Mouse (Mus musculus) cerebral cortex, adult 2 months (tissue): ENCODE results near the gene Olfr67.

ENCODE experiments used
- WGBS: fragments of 180-500 bp; shearing (Covaris S2); methylation state at CpG from one replicate; pipeline ENCODE4 v1.1.7; 2018; 5-methylcytosine and 5-hydroxymethylcytosine counted together

Gene Olfr67

GRCm38 (mm10) chr7:103791721-103792120, at the start of gene Olfr67:
Gene Olfr67 (minus strand): TSS chr7:103791821.
- 58% methylated on average over 3 of the region's 3 CpGs for whole genome bisulfite sequencing

DNA sequence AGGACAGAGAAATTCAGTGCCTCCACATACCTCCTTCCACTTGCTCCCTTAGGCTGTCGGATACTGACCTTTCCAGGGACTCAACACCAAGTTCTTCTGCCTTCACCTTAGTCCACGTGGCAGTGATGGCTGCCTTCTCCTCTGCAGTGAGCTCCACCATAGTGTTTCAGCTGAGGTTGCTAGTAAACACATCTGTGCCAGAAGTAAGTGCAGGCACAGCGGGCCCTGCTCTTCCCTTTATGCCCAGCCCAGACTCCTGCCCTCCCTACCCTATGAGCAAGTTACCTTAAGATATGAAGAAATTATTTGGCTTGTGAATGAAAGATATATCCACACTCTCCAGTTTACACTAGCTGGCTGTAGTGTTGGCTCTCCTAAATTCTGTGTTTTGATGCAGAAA, 48.6 kb upstream of the Olfr67 start, which contains the start of gene Hbb-bh2:
Gene Hbb-bh2, minus strand, starts transcription at position 253 of the 400 bp plus-strand sequence.
- WGBS, result 70% methylated on average over 3 of the region's 3 CpGs

GRCm38 (mm10) chr7:103827808-103828207, 36.2 kb upstream of the Olfr67 start, which contains the start of gene Hbb-bs:
Gene Hbb-bs (minus strand): TSS chr7:103828096.
- WGBS, result 90% methylated on average over 4 of the region's 4 CpGs

DNA sequence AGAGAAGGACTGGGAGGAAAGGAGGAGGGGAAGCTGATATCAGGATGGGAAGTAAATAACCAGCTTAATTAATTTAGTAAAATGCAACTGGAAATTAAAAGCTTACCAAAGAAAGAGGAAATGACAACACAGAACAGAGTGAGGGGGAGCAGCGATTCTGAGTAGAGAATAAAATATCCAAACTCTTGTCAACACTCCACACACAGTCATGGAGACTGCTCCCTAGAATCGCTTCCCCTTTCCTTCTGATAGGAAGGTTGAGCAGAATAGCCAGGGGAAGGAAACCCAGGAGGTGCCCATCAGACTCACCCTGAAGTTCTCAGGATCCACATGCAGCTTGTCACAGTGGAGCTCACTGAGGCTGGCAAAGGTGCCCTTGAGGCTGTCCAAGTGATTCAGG, 35.5 kb upstream of the Olfr67 start:
- WGBS, result no CpG with 5 or more reads among the region's 2 CpGs

DNA sequence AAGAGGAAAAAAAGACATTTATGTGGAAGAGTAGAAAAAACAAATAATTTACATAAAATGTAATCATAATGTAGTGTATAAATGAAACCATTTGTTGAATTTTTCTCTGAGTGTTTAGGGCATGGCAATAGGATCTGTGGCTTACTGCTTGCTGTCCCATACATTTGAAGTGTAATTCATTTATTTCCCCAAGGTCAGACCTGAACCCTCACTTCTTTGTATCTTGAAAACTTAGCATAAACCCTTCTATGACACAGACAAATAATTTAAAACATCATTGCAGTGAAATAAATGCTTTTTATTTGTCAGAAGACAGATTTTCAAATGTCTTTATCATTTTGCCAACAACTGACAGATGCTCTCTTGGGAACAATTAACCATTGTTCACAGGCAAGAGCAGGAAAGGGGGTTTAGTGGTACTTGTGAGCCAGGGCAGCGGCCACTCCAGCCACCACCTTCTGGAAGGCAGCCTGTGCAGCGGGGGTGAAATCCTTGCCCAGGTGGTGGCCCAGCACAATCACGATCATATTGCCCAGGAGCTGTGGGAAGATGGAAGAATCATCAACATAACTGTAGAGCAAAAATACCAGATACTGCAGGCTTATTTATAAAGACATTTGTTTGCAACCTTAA, 34.8 kb upstream of the Olfr67 start:
- 62% methylated on average over 3 of the region's 3 CpGs for WGBS

DNA sequence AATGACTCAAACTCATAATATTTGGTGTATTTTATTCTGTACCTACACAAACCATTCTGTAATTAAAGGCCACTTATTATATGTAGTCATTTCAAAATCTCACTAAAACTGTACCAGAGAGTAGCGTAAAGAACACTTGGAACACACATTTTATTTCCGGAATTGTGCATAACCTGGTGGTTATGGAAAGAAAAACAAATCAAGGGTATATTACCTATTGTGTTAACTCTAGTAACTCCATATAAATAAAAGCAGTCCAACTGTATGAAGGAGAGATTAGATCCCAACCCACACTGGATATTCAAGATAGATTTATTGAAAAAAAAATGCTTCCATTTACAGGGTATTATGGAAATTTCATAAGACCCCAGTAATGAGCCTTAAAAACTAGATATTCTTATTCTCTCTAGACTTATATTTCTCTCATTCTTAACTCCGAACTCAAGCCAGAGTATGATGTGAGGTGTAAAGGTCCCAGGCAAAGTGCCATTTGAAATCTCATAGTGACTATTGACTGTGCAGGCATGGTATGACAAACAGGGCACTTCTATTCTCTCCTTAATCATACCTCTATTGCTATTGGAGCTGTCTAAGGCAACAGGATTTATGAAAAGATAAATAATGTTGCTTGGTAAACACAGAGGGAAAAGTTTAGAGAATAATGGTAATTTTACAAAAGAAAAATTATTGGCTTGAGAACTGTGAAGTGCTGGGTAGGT, 34.1 kb upstream of the Olfr67 start:
- WGBS, result 90% methylated on average over 3 of the region's 3 CpGs

- WGBS, result 89% methylated on average over 2 of the region's 2 CpGs
Observed at GRCm38 (mm10) chr7:103824597-103824996, 33.0 kb upstream of the Olfr67 start.

- 75% methylated on average over 1 of the region's 2 CpGs for WGBS
Observed at GRCm38 (mm10) chr7:103815085-103815484, 23.5 kb upstream of the Olfr67 start.

DNA sequence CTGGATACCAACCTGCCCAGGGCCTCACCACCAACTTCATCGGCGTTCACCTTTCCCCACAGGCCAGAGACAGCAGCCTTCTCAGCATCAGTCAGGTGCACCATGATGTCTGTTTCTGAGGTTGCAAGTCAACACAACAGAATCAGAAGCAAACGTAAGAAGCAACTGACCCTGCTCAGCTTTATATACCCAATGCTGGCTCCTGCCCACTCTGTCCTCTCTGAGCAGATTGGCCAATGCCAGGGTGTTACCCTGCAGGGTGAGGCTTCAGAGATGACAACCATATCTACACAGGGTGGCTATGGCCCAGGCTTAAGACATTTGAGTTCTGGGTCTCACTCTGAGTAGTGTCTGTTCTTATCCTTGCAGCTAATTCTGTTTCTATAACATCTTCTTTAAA, 22.1 kb upstream of the Olfr67 start, which contains the start of gene Hbb-bt:
Gene Hbb-bt, minus strand, starts transcription at position 231 of the 400 bp plus-strand sequence.
- 91% methylated on average over 3 of the region's 3 CpGs for WGBS

GRCm38 (mm10) chr7:103813152-103813551, 21.5 kb upstream of the Olfr67 start:
- no CpG with 5 or more reads among the region's 3 CpGs for WGBS

DNA sequence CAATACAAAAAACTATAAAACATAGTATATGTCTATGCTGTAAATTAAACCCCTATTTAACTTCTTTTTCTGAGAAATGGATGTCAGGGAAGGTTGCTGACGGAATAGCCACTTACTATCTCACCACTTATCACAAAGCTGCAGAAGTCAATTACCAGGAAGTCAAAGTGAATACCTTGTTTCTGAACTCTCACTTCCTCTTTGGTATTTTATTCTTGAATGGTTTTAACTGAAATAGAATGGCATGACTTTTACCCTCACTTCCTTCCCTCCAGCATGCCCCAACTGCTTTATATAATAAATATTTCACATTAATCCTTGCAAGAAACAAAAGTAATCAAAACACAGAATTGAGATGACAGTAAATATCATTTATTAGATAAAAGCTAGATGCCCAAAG, 20.6 kb upstream of the Olfr67 start:
- WGBS, result 71% methylated on average over 1 of the region's 1 CpGs

DNA sequence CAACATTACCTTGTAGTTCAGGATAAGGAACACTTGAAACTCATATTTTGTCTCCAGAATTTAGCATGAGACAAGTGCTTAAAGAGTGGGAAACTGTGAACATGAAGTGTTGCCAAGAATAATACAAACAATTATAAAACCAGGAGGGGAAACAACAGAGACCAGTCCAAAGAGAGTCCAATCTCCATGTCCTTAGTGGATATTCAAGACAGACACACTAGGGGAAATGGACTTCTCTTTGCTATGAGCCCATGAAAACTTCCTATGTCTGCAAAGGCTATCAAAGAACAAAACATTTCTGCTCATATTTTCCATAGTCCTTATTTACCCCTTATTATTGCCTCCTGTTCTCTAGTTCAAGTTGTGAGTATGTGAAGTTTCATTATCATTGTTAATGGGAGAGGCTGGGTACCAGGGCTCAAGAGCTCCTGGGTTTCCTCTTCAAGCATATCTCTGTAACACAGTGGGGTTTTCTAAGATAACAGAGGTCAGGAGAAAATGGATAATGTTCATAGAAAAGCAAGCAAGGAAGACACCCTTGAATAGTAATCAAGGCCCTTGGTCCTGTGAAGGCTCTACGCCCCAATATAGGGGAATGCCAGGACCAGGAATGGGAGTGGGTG, 19.7 kb upstream of the Olfr67 start:
- WGBS, result 97% methylated on average over 1 of the region's 1 CpGs

DNA sequence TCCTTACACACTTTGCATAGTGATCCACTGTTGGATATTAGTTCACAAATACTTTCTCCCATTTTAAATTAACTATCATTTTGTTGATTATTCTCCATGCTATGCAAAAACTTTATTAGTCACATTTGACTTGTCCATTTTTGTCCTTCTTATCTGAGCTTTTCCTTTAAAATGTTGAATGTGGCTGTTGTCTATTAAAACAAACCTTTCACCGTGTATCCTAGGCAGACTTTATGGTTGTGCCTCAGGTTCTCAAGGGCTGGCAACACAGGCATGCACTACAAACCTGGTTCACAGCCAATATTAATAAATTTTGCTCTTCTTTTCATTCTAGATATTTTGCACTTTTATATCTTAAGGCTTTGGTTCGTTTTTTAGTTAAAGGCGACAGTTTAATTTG, 19.1 kb upstream of the Olfr67 start:
- 81% methylated on average over 3 of the region's 3 CpGs for WGBS

- whole genome bisulfite sequencing, result 71% methylated on average over 1 of the region's 1 CpGs
Observed at GRCm38 (mm10) chr7:103810296-103810695, 18.7 kb upstream of the Olfr67 start.

DNA sequence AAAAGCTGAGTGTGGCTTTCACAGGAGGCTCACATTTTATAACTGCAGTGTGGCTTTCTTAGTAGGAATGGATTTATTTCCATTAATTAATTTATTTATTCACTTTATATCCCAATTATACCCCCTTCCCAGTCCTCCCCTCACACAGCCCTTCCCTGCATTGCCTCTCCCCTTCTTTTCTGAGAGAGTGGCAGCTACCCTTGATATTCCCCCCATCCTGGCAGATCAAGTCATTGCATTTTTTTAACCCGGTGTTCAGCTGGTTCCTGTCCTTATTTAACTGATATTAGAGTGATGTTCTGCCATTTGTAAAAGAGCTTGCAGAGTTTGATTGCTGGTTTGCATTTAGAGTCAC, 18.2 kb upstream of the Olfr67 start:
- WGBS, result 61% methylated on average over 1 of the region's 1 CpGs

GRCm38 (mm10) chr7:103808971-103809800, 17.6 kb upstream of the Olfr67 start:
- 67% methylated on average over 5 of the region's 5 CpGs for WGBS

GRCm38 (mm10) chr7:103808120-103808519, 16.5 kb upstream of the Olfr67 start:
- 72% methylated on average over 2 of the region's 2 CpGs for WGBS

GRCm38 (mm10) chr7:103806856-103807255, 15.2 kb upstream of the Olfr67 start:
- 41% methylated on average over 1 of the region's 1 CpGs for WGBS

GRCm38 (mm10) chr7:103792669-103793388, 1.2 kb upstream of the Olfr67 start:
- WGBS, result 26% methylated on average over 4 of the region's 4 CpGs

GRCm38 (mm10) chr7:103779598-103779997, 12.0 kb downstream of the Olfr67 start, which contains the start of gene Olfr68:
Gene Olfr68 (minus strand): TSS chr7:103779698.
- WGBS, result 75% methylated on average over 3 of the region's 3 CpGs

GRCm38 (mm10) chr7:103777652-103778051, 14.0 kb downstream of the Olfr67 start:
- WGBS, result 83% methylated on average over 4 of the region's 4 CpGs
